Mouse (Mus musculus) G1E-ER4 (cell line): ENCODE measurements around the gene Fbxo31. TPM values are rescaled to one million over a fixed set of nuclear protein-coding genes. Genes with fewer than 3 reads are reported as not detected.

ENCODE experiments used
- GATA1 ChIP-seq: IDR thresholded peaks from one replicate; pipeline ENCODE4 v1.8.0; 2012; ENCODE audit warnings: low read length, inconsistent platforms
- polyA plus RNA-seq: library from polyadenylated mRNA; stranded (reverse); fragments of >175 nt; gene quantifications from 2 replicates; pipeline ENCODE4 v1.2.3, GENCODE M21; 2012

Fbxo31 gene
- polyA plus RNA-seq, 1 experiment, result 36.6 TPM

GRCm38 (mm10) chr8:121542901-121543300 is 35.7 kb downstream of the Fbxo31 start:
- no peak for TF ChIP-seq GATA1

GRCm38 (mm10) chr8:121541862-121542261 is 36.7 kb downstream of the Fbxo31 start:
- TF ChIP-seq GATA1, result no peak

- TF ChIP-seq GATA1, result no peak
Observed at GRCm38 (mm10) chr8:121532381-121532780, 46.2 kb downstream of the Fbxo31 start.

- TF ChIP-seq GATA1, result no peak
Observed at GRCm38 (mm10) chr8:121530639-121531038, 48.0 kb downstream of the Fbxo31 start.

- no peak for TF ChIP-seq GATA1
Observed at GRCm38 (mm10) chr8:121528790-121529189, 49.8 kb downstream of the Fbxo31 start.

- TF ChIP-seq GATA1, result no peak
Observed at GRCm38 (mm10) chr8:121527751-121528150, 50.9 kb downstream of the Fbxo31 start.

GRCm38 (mm10) chr8:121526811-121527550 is 51.6 kb downstream of the Fbxo31 start:
- no peak for TF ChIP-seq GATA1

- TF ChIP-seq GATA1, result no peak
Observed at GRCm38 (mm10) chr8:121525111-121525818, 53.3 kb downstream of the Fbxo31 start.

- no peak for TF ChIP-seq GATA1
Observed at GRCm38 (mm10) chr8:121513429-121513828, 65.2 kb downstream of the Fbxo31 start.

GRCm38 (mm10) chr8:121511751-121512150 is 66.9 kb downstream of the Fbxo31 start:
- TF ChIP-seq GATA1, result no peak

Other genes starting within 250 kb of the Fbxo31 start
- gene 1700018B08Rik, start 34.5 kb downstream of the Fbxo31 start, polyA plus RNA-seq, result not detected in 2 replicates
- 30.8 and 45.0 TPM in 2 replicates for gene Map1lc3b, start 11.6 kb upstream of the Fbxo31 start, polyA plus RNA-seq
- not detected in 2 replicates for gene Zcchc14, start 74.1 kb upstream of the Fbxo31 start, polyA plus RNA-seq
- gene Jph3, start 150.8 kb upstream of the Fbxo31 start, polyA plus RNA-seq, result not detected in 2 replicates